Mouse (Mus musculus) E14TG2a.4 (cell line): ENCODE measurements around the gene Ift74.

Experiments
- H3K27me3 ChIP-seq: 2 replicates; pipeline ENCODE4 v1.6.1; 2014; ENCODE audit warnings: low read length, control low read depth; ENCODE audit not compliant: insufficient read depth
- H3K36me3 ChIP-seq: 2 replicates; pipeline ENCODE4 v1.6.1; 2014; ENCODE audit warnings: low read length, control low read depth; ENCODE audit not compliant: insufficient read depth
- H3K4me1 ChIP-seq: replicated peaks from 2 replicates; pipeline ENCODE4 v1.6.1; 2014; ENCODE audit warnings: low read depth, low read length, control low read depth
- H3K4me3 ChIP-seq: replicated peaks from 2 replicates; pipeline ENCODE4 v1.5.1; 2014; ENCODE audit warnings: mild to moderate bottlenecking, low read length
- H3K9me3 ChIP-seq: 2 replicates; pipeline ENCODE4 v1.6.1; 2014; ENCODE audit warnings: low read length, control low read depth
- CTCF ChIP-seq: conservative IDR thresholded peaks from 2 replicates; pipeline ENCODE4 v1.5.1; 2014; ENCODE audit warnings: low read length
- NANOG ChIP-seq: IDR thresholded peaks from 2 replicates; pipeline ENCODE4 v1.6.1; 2014; ENCODE audit warnings: borderline replicate concordance, low read length, mixed read lengths
- POU5F1 ChIP-seq: IDR thresholded peaks from 2 replicates; pipeline ENCODE4 v1.6.1; 2014; ENCODE audit warnings: low read length, borderline replicate concordance

Gene Ift74

DNA sequence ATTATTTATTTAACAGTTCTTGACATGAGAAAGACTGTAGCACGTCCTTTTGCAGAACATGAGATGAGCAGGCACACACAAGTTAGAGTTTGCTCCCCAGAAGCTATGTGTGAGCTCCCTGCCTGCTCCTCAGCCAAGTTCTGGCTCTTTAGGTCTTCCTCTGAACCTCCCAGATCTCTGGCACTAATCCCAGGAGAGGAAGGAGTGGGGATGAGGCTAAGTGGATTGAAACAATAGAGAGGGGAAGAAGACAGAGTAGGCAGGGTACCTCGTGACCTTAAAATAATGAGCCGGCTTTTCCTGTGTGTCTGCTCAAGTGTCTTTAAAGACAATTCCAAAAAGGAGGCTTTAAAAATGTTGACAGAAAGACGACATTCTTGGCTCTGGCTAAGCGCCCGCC lies 100.9 kb downstream of the Ift74 start:
- TF ChIP-seq NANOG (no peak), CTCF (no peak), POU5F1 (no peak)
- H3K4me3 ChIP-seq, result no peak overlapping the region
- H3K36me3 ChIP-seq, result no peaks in the 10 kb centered on the region
- no peaks in the 10 kb centered on the region for H3K27me3 ChIP-seq
- H3K4me1 ChIP-seq, result no peaks in the 10 kb centered on the region
- H3K9me3 ChIP-seq, result no peaks in the 10 kb centered on the region

DNA sequence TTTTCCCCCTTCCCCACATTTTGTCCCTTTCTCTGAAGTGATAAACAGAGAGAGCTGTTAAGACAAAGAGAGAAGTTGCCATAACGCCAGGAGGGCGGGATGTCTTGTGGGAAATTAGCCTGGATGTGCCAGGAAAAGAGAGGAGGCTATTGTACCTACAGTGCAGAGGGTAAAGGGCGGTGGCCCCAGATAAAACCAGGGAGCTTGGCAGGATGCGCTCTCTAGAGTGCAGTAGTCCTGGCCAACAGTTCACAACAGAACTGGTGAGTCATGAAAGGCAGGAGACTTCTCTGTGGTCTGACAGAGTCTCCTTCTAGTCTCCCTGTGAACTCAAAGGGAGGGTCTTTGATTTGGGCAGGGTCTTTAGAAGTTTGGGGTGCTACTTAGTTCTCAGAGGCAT lies 111.5 kb downstream of the Ift74 start:
- Histone ChIP-seq H3K4me3 (no peak overlapping the region), H3K27me3 (no peaks in the 10 kb centered on the region), H3K9me3 (no peaks in the 10 kb centered on the region), H3K36me3 (no peaks in the 10 kb centered on the region), H3K4me1 (0 out of 2 replicates have a peak, but pooled peaks cover 4% of the 10 kb centered on the region)
- TF ChIP-seq CTCF (no peak), POU5F1 (no peak), NANOG (no peak)

DNA sequence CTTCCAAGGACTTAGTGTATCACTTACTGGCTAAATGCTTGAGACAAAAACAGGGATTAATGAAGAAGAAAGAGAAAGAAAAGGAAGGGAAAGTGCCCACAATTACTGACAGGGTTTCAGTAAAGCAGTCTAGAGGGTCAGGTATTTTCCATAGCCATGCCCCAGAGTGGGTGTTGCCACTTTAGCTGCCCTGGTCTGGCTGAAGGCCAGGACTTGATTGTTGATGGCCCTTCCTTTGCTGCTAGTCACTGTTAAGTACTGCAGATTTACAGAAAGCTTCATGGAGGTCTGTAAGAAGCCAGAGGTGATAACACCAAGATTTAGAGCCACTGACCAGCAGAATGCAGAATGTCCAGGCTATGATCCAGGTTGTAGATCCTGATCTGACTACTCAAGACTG lies 118.4 kb downstream of the Ift74 start:
- no peak for TF ChIP-seq NANOG
- no peak overlapping the region for H3K4me3 ChIP-seq
- H3K9me3 ChIP-seq, result no peaks in the 10 kb centered on the region
- H3K4me1 ChIP-seq, result peaks cover under 1% of the 10 kb centered on the region; the same call in 1 of the 2 replicates
- no peaks in the 10 kb centered on the region for H3K36me3 ChIP-seq
- no peaks in the 10 kb centered on the region for H3K27me3 ChIP-seq

GRCm38 (mm10) chr4:94737326-94738295 lies 123.3 kb downstream of the Ift74 start:
- Histone ChIP-seq H3K27me3 (no peaks in the 10 kb centered on the region), H3K4me1 (peaks cover 21% of the 10 kb centered on the region), H3K9me3 (no peaks in the 10 kb centered on the region), H3K4me3 (no peak overlapping the region), H3K36me3 (no peaks in the 10 kb centered on the region)
- TF ChIP-seq CTCF (no peak), NANOG (no peak), POU5F1 (no peak)

- TF ChIP-seq NANOG (no peak), POU5F1 (no peak), CTCF (no peak)
- Histone ChIP-seq H3K36me3 (no peaks in the 10 kb centered on the region), H3K4me1 (peaks cover 21% of the 10 kb centered on the region), H3K9me3 (no peaks in the 10 kb centered on the region), H3K4me3 (peak within 1 kb of the TSS; percentile 66), H3K27me3 (no peaks in the 10 kb centered on the region)
Measured at GRCm38 (mm10) chr4:94738838-94739731, 124.8 kb downstream of the Ift74 start, which contains the start of gene Tek. Tek (plus strand) TSS chr4:94739289.

- TF ChIP-seq POU5F1, result no peak
- no peak for TF ChIP-seq NANOG
- no peak for TF ChIP-seq CTCF
- Histone ChIP-seq H3K4me1 (peaks cover 41% of the 10 kb centered on the region), H3K9me3 (no peaks in the 10 kb centered on the region), H3K27me3 (no peaks in the 10 kb centered on the region), H3K36me3 (no peaks in the 10 kb centered on the region), H3K4me3 (no peak overlapping the region)
Measured at GRCm38 (mm10) chr4:94741824-94742223, 127.5 kb downstream of the Ift74 start.
